In genomic region chr14:60586687-60587453, GRCm38 (mm10) we compare ENCODE assay signal across 11 mouse cellular contexts. TPM values are rescaled to one million over a fixed set of nuclear protein-coding genes. Genes with fewer than 3 reads are reported as not detected.
DNase-seq lines count a peak whose midpoint lies in the region; TF ChIP-seq lines count a peak whose summit lies in the region.
"Had no signal": no experiment of that assay in that cellular context is flagged by ENCODE, and none has a peak within 500 bp of the region (broad histone marks: within the 10 kb centered on the region; RNA-seq: fewer than 3 reads in every experiment).

No protein-coding gene starts in this region.

- TF ChIP-seq CTCF in MEL (IDR thresholded peaks at IDR 0.05 in 2 of 3, conservative IDR thresholded peaks at IDR 0.05 in 1 of 3; ENCODE audit: control insufficient read depth in 1 of 3, insufficient read depth in 1 of 3, low read depth in 2 of 3, low read length in 3 of 3, poor library complexity in 1 of 3, severe bottlenecking in 1 of 3), result no peak

- WGBS in limb, embryonic 10.5 days, result 70% methylated on average over 15 of the region's 15 CpGs

- peak; percentile 93 for DNase-seq in heart, adult 11 months
- no peak for DNase-seq in heart, postnatal 25 days (ENCODE audit: low spot score)
- DNase-seq in MEL (ENCODE audit: low read depth, low spot score), result peak; percentile 36
- peak; percentile 16 for DNase-seq in forelimb bud, embryonic 11.5 days (ENCODE audit: low read depth, low spot score)
- no peak for DNase-seq in limb, embryonic 10.5 days (ENCODE audit: low spot score)
- DNase-seq in urinary bladder, postnatal 14 days (ENCODE audit: low spot score), result no peak
- no peak for DNase-seq in cerebellum, postnatal 36 days
- no peak for DNase-seq in right cerebral cortex, postnatal 14 days
- DNase-seq: adrenal gland, postnatal 10 days; lung, postnatal 10 days; thymus, adult 2 months had no signal

- no peaks in the 10 kb centered on the region for H3K4me1 ChIP-seq in MEL (ENCODE audit: control insufficient read depth in 1 of 2, insufficient read depth in 2 of 2, low read length in 2 of 2)
- H3K4me1 ChIP-seq in limb, embryonic 10.5 days, result peaks cover 15% of the 10 kb centered on the region; the same call in 1 of the 2 replicates

- no peak overlapping the region for H3K4me3 ChIP-seq in MEL (ENCODE audit: control insufficient read depth in 1 of 2, insufficient read depth in 1 of 2, low read depth in 2 of 2, low read length in 2 of 2)
- H3K4me3 ChIP-seq in limb, embryonic 10.5 days, result no peak overlapping the region

- H3K27ac ChIP-seq in MEL (ENCODE audit: control insufficient read depth, low read depth, low read length), result no peak overlapping the region
- H3K27ac ChIP-seq in limb, embryonic 10.5 days, result peak overlapping the region; percentile 44; the same call in 1 of the 2 replicates

- no peak overlapping the region for H3K9ac ChIP-seq in MEL (ENCODE audit: control insufficient read depth, low read depth, low read length, poor library complexity, severe bottlenecking)

- H3K79me2 ChIP-seq in MEL (ENCODE audit: control insufficient read depth, insufficient read depth, low read length, poor library complexity), result no peaks in the 10 kb centered on the region

- TF ChIP-seq RAD21 in MEL (IDR thresholded peaks at IDR 0.05; ENCODE audit: low read depth, low read length), result no peak

- intact Hi-C loops in heart, postnatal 25 days (cut with DNase I), result loop anchor here (5.0 kb wide), 2 partner anchors 50 kb away; no protein-coding TSS in a partner anchor

- no peaks in the 10 kb centered on the region for H3K9me3 ChIP-seq in MEL (replicated peaks; ENCODE audit: insufficient read depth, low read length)
- H3K9me3 ChIP-seq in limb, embryonic 10.5 days (replicated peaks), result no peaks in the 10 kb centered on the region

- TF ChIP-seq EP300 in MEL (IDR thresholded peaks at IDR 0.05; ENCODE audit: low read depth in 1 of 2, low read length in 2 of 2), result no peak

- H3K27me3 ChIP-seq in MEL (ENCODE audit: control insufficient read depth in 1 of 2, insufficient read depth in 2 of 2, low read length in 2 of 2), result no peaks in the 10 kb centered on the region
- no peaks in the 10 kb centered on the region for H3K27me3 ChIP-seq in limb, embryonic 10.5 days (ENCODE audit: low read depth, poor library complexity, severe bottlenecking)

- no peaks in the 10 kb centered on the region for H3K36me3 ChIP-seq in MEL (ENCODE audit: control insufficient read depth in 1 of 2, insufficient read depth in 2 of 2, low read length in 2 of 2)
- no peaks in the 10 kb centered on the region for H3K36me3 ChIP-seq in limb, embryonic 10.5 days

- TF ChIP-seq POLR2A in MEL (IDR thresholded peaks at IDR 0.05; ENCODE audit: control insufficient read depth in 1 of 2, insufficient read depth in 1 of 2, low read depth in 1 of 2, low read length in 2 of 2, poor library complexity in 1 of 2), result no peak

TF ChIP-seq in MEL, 35 proteins besides CTCF, POLR2A, EP300 and RAD21:
- TF ChIP-seq ELF1 (IDR thresholded peaks at IDR 0.05; ENCODE audit: low read depth, low read length) (no peak), CHD1 (IDR thresholded peaks at IDR 0.05; ENCODE audit: low read depth, low read length) (no peak), GATA1 (IDR thresholded peaks at IDR 0.05; ENCODE audit: low read depth, low read length) (no peak), KAT2A (conservative IDR thresholded peaks at IDR 0.05; ENCODE audit: low read depth, low read length) (no peak), TAL1 (IDR thresholded peaks at IDR 0.05; ENCODE audit: low read length) (no peak), MAX (IDR thresholded peaks at IDR 0.05; ENCODE audit: low read length) (no peak), MYC (IDR thresholded peaks at IDR 0.05; ENCODE audit: low read depth, low read length) (no peak), RCOR1 (IDR thresholded peaks at IDR 0.05; ENCODE audit: low read depth, low read length) (no peak), ZKSCAN1 (IDR thresholded peaks at IDR 0.05; ENCODE audit: low read depth, low read length) (no peak), GABPA (IDR thresholded peaks at IDR 0.05; ENCODE audit: low read depth, low read length) (no peak), ZC3H11A (IDR thresholded peaks at IDR 0.05; ENCODE audit: low read depth, low read length) (no peak), ZMIZ1 (IDR thresholded peaks at IDR 0.05; ENCODE audit: low read depth, low read length) (no peak)

RNA-seq across cellular contexts. Expression of gene Spata13, which starts 46.9 kb away (rescaled TPM):
- total RNA-seq in heart, postnatal 25 days (2021), result 10 to 100 TPM; 17.3 to 18.2 TPM
- total RNA-seq in MEL (2012; rRNA removed), result 0.33 and 0.39 TPM in 2 replicates
- polyA plus RNA-seq in MEL (2012; ENCODE audit: insufficient read depth in 1 of 2, insufficient read length in 2 of 2, low read depth in 1 of 2, low replicate concordance in 2 of 2, missing spikeins in 1 of 2), result 1 to 10 TPM in 1 of 2 experiments, not detected in 1; 1.5 TPM
- 12.5 and 14.0 TPM in 2 replicates for polyA plus RNA-seq in limb, embryonic 10.5 days (2016; fragmentation: Nextera tagmentation; extraction: Ambion mirVana)

Comparison
In these comparisons a context has a peak if more than half of its experiments do, and no peak if none do; other contexts are left out.
1. DNase-seq: peak in heart, adult 11 months (single experiment), MEL (single experiment) and forelimb bud, embryonic 11.5 days (single experiment); none in heart, postnatal 25 days (single experiment), limb, embryonic 10.5 days (single experiment), urinary bladder, postnatal 14 days (single experiment), cerebellum, postnatal 36 days (0 of 2) and right cerebral cortex, postnatal 14 days (single experiment).
2. RNA of gene Spata13, which starts 46.9 kb away (total RNA-seq): 17.3 to 18.2 TPM in heart, postnatal 25 days; 0.33 to 0.39 TPM in MEL; every median in the first group is over 10 times any median in the second.